Mouse (Mus musculus) forebrain, postnatal 0 days (tissue): ENCODE data around the gene Nfia. TPM values are rescaled to one million over a fixed set of nuclear protein-coding genes. Genes with fewer than 3 reads are reported as not detected.

Experiments
- ATAC-seq: fragments of 200-750 bp; cut with Nextera tagmentation; 2 replicates; pipeline ENCODE4 v1.8.0; 2017; ENCODE audit warnings: mild to moderate bottlenecking, moderate library complexity
- DNase-seq: peaks from one replicate; pipeline ENCODE4 v3.0.0-alpha.2; 2015
- H3K27ac ChIP-seq: fragments of 300-500 bp; sonication (generic); 2 replicates; pipeline ENCODE4 v1.5.1; 2014; ENCODE audit warnings: low read depth, mild to moderate bottlenecking, antibody characterized with exemption, low read length, moderate library complexity, mixed read lengths
- H3K27me3 ChIP-seq: fragments of 300-500 bp; sonication (generic); 2 replicates; pipeline ENCODE4 v1.6.1; 2014; ENCODE audit warnings: mild to moderate bottlenecking, low read length, mixed read lengths; ENCODE audit not compliant: insufficient read depth
- H3K36me3 ChIP-seq: fragments of 300-500 bp; sonication (generic); 2 replicates; pipeline ENCODE4 v1.6.1; 2014; ENCODE audit warnings: mild to moderate bottlenecking, moderate library complexity; ENCODE audit not compliant: insufficient read depth
- H3K4me1 ChIP-seq: fragments of 300-500 bp; sonication (generic); 2 replicates; pipeline ENCODE4 v1.6.1; 2014; ENCODE audit warnings: antibody characterized with exemption; ENCODE audit not compliant: insufficient read depth
- H3K4me2 ChIP-seq: fragments of 300-500 bp; sonication (generic); 2 replicates; pipeline ENCODE4 v1.6.1; 2014; ENCODE audit warnings: low read depth, mild to moderate bottlenecking, moderate library complexity
- H3K4me3 ChIP-seq: fragments of 300-500 bp; sonication (generic); 2 replicates; pipeline ENCODE4 v1.5.1; 2014; ENCODE audit warnings: low read depth, low read length, mixed read lengths
- H3K9ac ChIP-seq: fragments of 300-500 bp; sonication (generic); 2 replicates; pipeline ENCODE4 v1.6.1; 2014; ENCODE audit warnings: mild to moderate bottlenecking
- H3K9me3 ChIP-seq: fragments of 300-500 bp; sonication (generic); 2 replicates; pipeline ENCODE4 v1.6.1; 2016; ENCODE audit warnings: low read length
- CTCF ChIP-seq: sonication (generic); IDR thresholded peaks from 2 replicates; pipeline ENCODE4 v1.5.1; 2016; ENCODE audit warnings: antibody characterized with exemption, control low read depth, low read depth
- WGBS: fragments of 180-500 bp; shearing (Covaris S2); extraction: QIAGEN DNeasy Blood & Tissue Kit; methylation state at CpG from one replicate; pipeline ENCODE4 v1.1.7; 2014; 5-methylcytosine and 5-hydroxymethylcytosine counted together
- polyA plus RNA-seq: library from polyadenylated mRNA; unstranded; fragments of >200 nt; fragmentation: Nextera tagmentation; extraction: Ambion mirVana; gene quantifications from 2 replicates; pipeline ENCODE4 v1.2.1, GENCODE M21; 2015
- total RNA-seq: library from RNA; depleted of rRNA; stranded (reverse); fragments of >200 nt; gene quantifications from 2 replicates; pipeline ENCODE4 v1.2.3, GENCODE M21; 2014; rRNA removed

The Nfia gene
- total and polyA plus RNA-seq, 2 experiments from 2014 or later, result 44.1 to 57.5 TPM

DNA sequence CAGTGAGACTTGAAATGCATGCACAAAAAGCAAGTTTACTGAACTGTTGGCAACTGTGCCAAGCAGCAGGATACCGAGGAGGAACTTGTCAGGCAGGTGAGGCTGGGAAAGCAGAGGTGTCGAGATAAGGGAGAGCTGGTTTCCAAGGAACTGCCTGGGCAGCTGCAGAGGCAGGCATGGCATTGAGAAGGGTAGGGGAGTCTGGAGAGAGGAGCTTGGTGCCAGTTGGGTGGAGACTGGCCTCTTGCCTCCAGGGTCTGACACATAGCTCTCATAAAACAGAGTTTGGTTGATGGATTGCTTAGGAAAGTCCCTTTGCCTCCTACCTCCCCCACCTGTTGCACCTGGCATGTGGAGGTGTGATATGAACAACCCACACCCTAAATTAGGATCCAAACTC, 358.3 kb downstream of the Nfia start:
- no peak for ATAC-seq
- WGBS, result 72% methylated on average over 2 of the region's 2 CpGs
- TF ChIP-seq CTCF, result no peak

DNA sequence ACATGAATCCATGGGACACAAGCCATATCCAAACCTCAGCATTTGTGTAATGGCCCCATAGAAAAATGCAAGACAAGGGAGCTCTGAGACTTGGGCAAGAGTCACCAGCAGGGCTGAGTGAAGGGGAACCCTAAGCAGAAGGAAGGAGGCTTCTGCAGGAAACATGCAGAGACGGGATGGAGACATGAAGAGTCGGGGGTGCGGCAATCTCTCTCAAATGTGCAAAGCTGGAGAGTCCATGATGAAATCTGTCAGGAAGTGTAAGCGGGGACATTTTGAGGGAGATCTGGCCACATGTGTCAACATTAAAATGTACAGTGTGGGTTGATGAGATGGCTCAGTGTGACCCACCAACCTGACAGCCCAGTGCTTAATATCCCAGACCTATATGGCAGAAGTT, 361.5 kb downstream of the Nfia start:
- no peaks in the 10 kb centered on the region for H3K27me3 ChIP-seq
- DNase-seq, result no peak
- WGBS, result 95% methylated on average over 4 of the region's 4 CpGs
- ATAC-seq, result no peak
- H3K36me3 ChIP-seq, result no peaks in the 10 kb centered on the region
- no peak overlapping the region for H3K27ac ChIP-seq
- no peak overlapping the region for H3K4me2 ChIP-seq
- no peaks in the 10 kb centered on the region for H3K9me3 ChIP-seq
- no peak overlapping the region for H3K4me3 ChIP-seq
- no peaks in the 10 kb centered on the region for H3K4me1 ChIP-seq
- no peak for TF ChIP-seq CTCF
- H3K9ac ChIP-seq, result no peak overlapping the region

More for the DNA sequence above, 358.3 kb downstream of the Nfia start:
- H3K9me3 ChIP-seq, result no peaks in the 10 kb centered on the region
- no peaks in the 10 kb centered on the region for H3K4me1 ChIP-seq
- H3K4me2 ChIP-seq, result no peak overlapping the region
- DNase-seq, result no peak
- H3K27me3 ChIP-seq, result no peaks in the 10 kb centered on the region
- no peaks in the 10 kb centered on the region for H3K36me3 ChIP-seq
- H3K9ac ChIP-seq, result no peak overlapping the region
- H3K27ac ChIP-seq, result no peak overlapping the region
- H3K4me3 ChIP-seq, result no peak overlapping the region

DNA sequence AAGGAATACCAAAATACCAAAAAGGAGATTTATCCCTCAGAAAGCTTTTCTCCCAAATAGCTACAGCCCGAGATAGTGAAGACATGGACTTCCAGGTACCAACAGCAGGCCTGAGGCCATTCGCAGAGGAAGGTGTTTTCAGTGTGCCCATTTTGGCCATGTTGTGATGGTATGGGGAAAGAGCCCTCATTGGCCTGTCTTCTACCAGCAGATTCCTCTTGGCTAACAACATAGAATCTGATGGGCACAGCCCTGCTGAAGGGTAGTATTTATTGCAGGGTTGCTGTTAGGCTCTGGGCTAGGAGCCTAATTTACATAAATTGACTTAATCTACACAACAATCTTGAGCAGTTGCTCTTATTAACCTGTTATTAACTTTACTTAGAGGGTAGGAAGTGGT, 363.5 kb downstream of the Nfia start:
- 97% methylated on average over 2 of the region's 2 CpGs for WGBS
- H3K4me1 ChIP-seq, result no peaks in the 10 kb centered on the region
- no peak for ATAC-seq
- no peaks in the 10 kb centered on the region for H3K9me3 ChIP-seq
- no peak for TF ChIP-seq CTCF
- no peak for DNase-seq
- no peak overlapping the region for H3K4me2 ChIP-seq
- no peak overlapping the region for H3K9ac ChIP-seq
- no peaks in the 10 kb centered on the region for H3K27me3 ChIP-seq
- no peak overlapping the region for H3K4me3 ChIP-seq
- H3K27ac ChIP-seq, result no peak overlapping the region
- no peaks in the 10 kb centered on the region for H3K36me3 ChIP-seq

DNA sequence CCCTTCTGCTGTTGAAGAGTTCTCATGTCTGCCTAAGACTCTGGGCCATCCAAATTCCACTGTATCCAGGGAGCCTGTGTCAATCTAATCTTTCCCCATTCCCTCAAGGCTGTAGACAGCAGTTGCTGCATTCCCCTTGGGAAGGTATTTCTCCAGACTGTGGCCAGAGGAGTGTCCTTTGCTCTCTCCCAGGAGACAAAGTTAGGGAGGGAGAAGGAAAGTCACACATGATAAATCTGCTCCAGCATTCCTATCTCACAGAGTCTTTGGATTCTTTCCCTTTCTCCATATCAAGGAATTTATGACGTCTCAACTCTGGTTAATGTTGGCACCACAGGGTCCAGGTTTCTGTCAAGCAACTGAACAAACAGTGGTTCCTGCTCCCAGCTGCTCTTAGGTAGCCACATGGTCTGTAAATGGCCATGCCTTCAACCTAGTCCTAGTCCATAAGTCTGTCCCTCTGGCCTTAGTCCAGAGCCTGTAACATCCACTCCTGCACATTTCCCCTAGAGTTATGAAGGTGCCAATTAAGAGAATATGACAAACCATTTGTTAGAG, 370.4 kb downstream of the Nfia start:
- Histone ChIP-seq H3K4me1 (no peaks in the 10 kb centered on the region), H3K27ac (no peak overlapping the region), H3K4me3 (no peak overlapping the region), H3K9ac (no peak overlapping the region), H3K36me3 (no peaks in the 10 kb centered on the region), H3K9me3 (no peaks in the 10 kb centered on the region), H3K27me3 (no peaks in the 10 kb centered on the region), H3K4me2 (no peak overlapping the region)
- 86% methylated on average over 1 of the region's 1 CpGs for WGBS
- no peak for TF ChIP-seq CTCF
- DNase-seq (no peak), ATAC-seq (no peak)

DNA sequence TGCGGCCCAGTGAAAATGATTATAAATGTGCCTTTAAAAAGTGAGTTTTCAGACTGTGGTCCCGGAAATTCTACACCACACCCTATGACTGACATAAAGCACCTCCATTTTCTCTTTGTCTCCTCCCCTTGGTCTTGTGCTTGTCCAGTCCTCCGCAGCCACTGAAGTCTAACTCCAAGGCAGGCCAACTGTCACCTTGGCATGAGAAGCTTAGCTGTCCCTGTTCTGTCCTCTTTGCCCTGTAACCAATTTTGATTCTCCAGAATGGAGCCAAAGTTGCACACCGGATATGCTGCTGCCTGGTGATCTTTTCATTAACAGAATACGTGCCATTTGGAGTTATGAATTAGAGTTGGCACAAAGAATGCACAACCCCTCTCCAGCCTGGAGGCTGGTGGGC, 378.0 kb downstream of the Nfia start:
- ATAC-seq (no peak), DNase-seq (no peak)
- H3K9ac ChIP-seq, result no peak overlapping the region
- WGBS, result 69% methylated on average over 5 of the region's 5 CpGs
- no peaks in the 10 kb centered on the region for H3K4me1 ChIP-seq
- no peak overlapping the region for H3K27ac ChIP-seq
- H3K27me3 ChIP-seq, result no peaks in the 10 kb centered on the region
- H3K36me3 ChIP-seq, result no peaks in the 10 kb centered on the region
- TF ChIP-seq CTCF, result no peak
- no peak overlapping the region for H3K4me3 ChIP-seq
- no peak overlapping the region for H3K4me2 ChIP-seq
- no peaks in the 10 kb centered on the region for H3K9me3 ChIP-seq

DNA sequence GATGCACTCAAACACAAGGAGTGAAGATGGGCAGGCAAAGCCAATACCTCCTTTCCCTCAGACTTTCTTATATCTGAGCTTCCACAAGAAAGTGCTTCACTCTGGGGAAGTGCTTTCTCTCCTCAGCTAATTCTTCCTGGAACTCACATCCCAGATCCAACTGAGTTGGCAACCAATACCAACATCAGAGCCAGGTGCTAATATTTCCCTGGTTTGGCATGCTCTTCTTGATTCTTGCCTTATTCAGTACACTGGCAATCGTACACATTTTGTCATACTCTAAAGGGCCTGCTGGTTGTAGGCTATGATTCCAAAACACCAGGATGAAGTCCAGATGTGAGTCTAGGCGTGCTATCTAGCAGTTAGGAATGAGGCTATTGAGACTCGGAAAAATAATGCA, 385.4 kb downstream of the Nfia start:
- Histone ChIP-seq H3K4me2 (no peak overlapping the region), H3K4me1 (no peaks in the 10 kb centered on the region), H3K36me3 (no peaks in the 10 kb centered on the region), H3K4me3 (no peak overlapping the region), H3K9me3 (0 out of 2 replicates have a peak, but pooled peaks cover 3% of the 10 kb centered on the region), H3K9ac (no peak overlapping the region), H3K27me3 (no peaks in the 10 kb centered on the region), H3K27ac (no peak overlapping the region)
- 81% methylated on average over 3 of the region's 3 CpGs for WGBS
- DNase-seq (no peak), ATAC-seq (no peak)
- TF ChIP-seq CTCF, result no peak

DNA sequence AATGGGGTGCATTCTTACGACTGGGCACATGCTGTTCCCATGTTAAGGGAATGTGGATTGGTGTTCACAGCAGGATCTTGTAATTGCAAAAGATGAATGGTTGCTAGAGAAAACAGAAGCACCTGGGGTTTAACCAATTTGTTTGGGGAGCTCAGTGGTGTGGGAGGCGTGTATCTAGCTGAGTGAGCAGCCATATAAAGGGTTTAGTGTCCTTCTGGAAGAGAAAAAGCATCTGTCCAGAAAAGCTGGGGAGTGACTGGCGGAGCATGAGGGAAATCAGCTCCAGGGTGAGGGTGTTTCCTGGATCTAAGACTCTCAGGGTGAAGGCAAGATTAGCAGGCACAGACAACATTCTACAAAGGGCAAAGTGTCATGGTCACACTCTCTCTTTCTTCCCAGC, 393.8 kb downstream of the Nfia start:
- Histone ChIP-seq H3K9me3 (no peaks in the 10 kb centered on the region), H3K9ac (no peak overlapping the region), H3K4me3 (no peak overlapping the region), H3K27me3 (no peaks in the 10 kb centered on the region), H3K36me3 (no peaks in the 10 kb centered on the region), H3K4me2 (no peak overlapping the region), H3K4me1 (no peaks in the 10 kb centered on the region), H3K27ac (no peak overlapping the region)
- no peak for DNase-seq
- no peak for TF ChIP-seq CTCF
- 47% methylated on average over 3 of the region's 3 CpGs for WGBS
- no peak; the same call in 1 of the 2 replicates for ATAC-seq

Other genes starting within 250 kb of the Nfia start
- gene E130114P18Rik, start 5.3 kb downstream of the Nfia start, total RNA-seq, result 12.9 and 15.2 TPM in 2 replicates
- gene E130114P18Rik, start 5.3 kb downstream of the Nfia start, polyA plus RNA-seq, result 19.3 and 20.7 TPM in 2 replicates